Mouse (Mus musculus) liver, adult (tissue): ENCODE results near the gene C2cd5.

Experiments used
- GATA4 ChIP-seq: IDR thresholded peaks from 2 replicates; pipeline ENCODE4 v1.6.1; 2014; ENCODE audit warnings: mild to moderate bottlenecking, low read length; ENCODE audit not compliant: insufficient replicate concordance

C2cd5 gene

GRCm38 (mm10) chr6:143099681-143100382, at the start of gene C2cd5:
C2cd5 (minus strand) TSS chr6:143100141.
- TF ChIP-seq GATA4: peak; percentile 42; the same call in 1 of the 2 replicates

- TF ChIP-seq GATA4: no peak
Measured at GRCm38 (mm10) chr6:143148868-143149267, 48.9 kb upstream of the C2cd5 start.

- no peak for TF ChIP-seq GATA4
Measured at GRCm38 (mm10) chr6:143146756-143147155, 46.8 kb upstream of the C2cd5 start.

- TF ChIP-seq GATA4: no peak
Measured at GRCm38 (mm10) chr6:143145051-143145450, 45.1 kb upstream of the C2cd5 start.

- TF ChIP-seq GATA4: no peak
Measured at GRCm38 (mm10) chr6:143144556-143144955, 44.6 kb upstream of the C2cd5 start.

GRCm38 (mm10) chr6:143143775-143144273, 43.9 kb upstream of the C2cd5 start:
- no peak for TF ChIP-seq GATA4

GRCm38 (mm10) chr6:143143321-143143720, 43.4 kb upstream of the C2cd5 start:
- TF ChIP-seq GATA4: no peak

GRCm38 (mm10) chr6:143142861-143143260, 42.9 kb upstream of the C2cd5 start:
- TF ChIP-seq GATA4: no peak

GRCm38 (mm10) chr6:143140884-143141283, 40.9 kb upstream of the C2cd5 start:
- TF ChIP-seq GATA4: no peak

- TF ChIP-seq GATA4: no peak
Measured at GRCm38 (mm10) chr6:143139417-143139816, 39.5 kb upstream of the C2cd5 start.

- TF ChIP-seq GATA4: no peak
Measured at GRCm38 (mm10) chr6:143137341-143137740, 37.4 kb upstream of the C2cd5 start.

GRCm38 (mm10) chr6:143136688-143137087, 36.7 kb upstream of the C2cd5 start:
- TF ChIP-seq GATA4: no peak

- no peak for TF ChIP-seq GATA4
Measured at GRCm38 (mm10) chr6:143135097-143135496, 35.2 kb upstream of the C2cd5 start.

- TF ChIP-seq GATA4: no peak
Measured at GRCm38 (mm10) chr6:143133150-143133549, 33.2 kb upstream of the C2cd5 start.

GRCm38 (mm10) chr6:143131895-143132652, 32.1 kb upstream of the C2cd5 start:
- TF ChIP-seq GATA4: no peak

GRCm38 (mm10) chr6:143130411-143130810, 30.5 kb upstream of the C2cd5 start:
- no peak for TF ChIP-seq GATA4
